Mouse (Mus musculus) hindbrain, embryonic 11.5 days (tissue): ENCODE data around the gene Zdhhc7. TPM values are rescaled to one million over a fixed set of nuclear protein-coding genes. Genes with fewer than 3 reads are reported as not detected.
A peak's percentile ranks its signal among the peaks of the same experiment; 100 is the strongest.

Source experiments
- ATAC-seq: fragments of 200-750 bp; cut with Nextera tagmentation; 2 replicates; pipeline ENCODE4 v1.8.0; 2017; ENCODE audit warnings: mild to moderate bottlenecking, moderate TSS enrichment, moderate library complexity; ENCODE audit not compliant: low FRiP score
- DNase-seq: peaks from one replicate; pipeline ENCODE4 v3.0.0-alpha.2; 2015; ENCODE audit warnings: low spot score
- H3K27ac ChIP-seq: fragments of 300-500 bp; sonication (generic); 2 replicates; pipeline ENCODE4 v1.5.1; 2014; ENCODE audit warnings: mild to moderate bottlenecking, low read depth, low read length
- H3K27me3 ChIP-seq: fragments of 300-500 bp; sonication (generic); 2 replicates; pipeline ENCODE4 v1.6.1; 2014; ENCODE audit warnings: mild to moderate bottlenecking, low read length, moderate library complexity, mixed read lengths; ENCODE audit not compliant: control insufficient read depth, insufficient read depth
- H3K36me3 ChIP-seq: fragments of 300-500 bp; sonication (generic); 2 replicates; pipeline ENCODE4 v1.6.1; 2014; ENCODE audit warnings: mild to moderate bottlenecking, low read length, moderate library complexity, mixed read lengths; ENCODE audit not compliant: control insufficient read depth, insufficient read depth
- H3K4me1 ChIP-seq: fragments of 300-500 bp; sonication (generic); replicated peaks from 2 replicates; pipeline ENCODE4 v1.6.1; 2014; ENCODE audit warnings: low read length, mixed read lengths; ENCODE audit not compliant: control insufficient read depth, insufficient read depth
- H3K4me2 ChIP-seq: fragments of 300-500 bp; sonication (generic); replicated peaks from 2 replicates; pipeline ENCODE4 v1.6.1; 2014; ENCODE audit warnings: mild to moderate bottlenecking, low read depth, low read length
- H3K4me3 ChIP-seq: fragments of 300-500 bp; sonication (generic); 2 replicates; pipeline ENCODE4 v1.5.1; 2014; ENCODE audit warnings: low read depth, low read length
- H3K9ac ChIP-seq: fragments of 300-500 bp; sonication (generic); 2 replicates; pipeline ENCODE4 v1.6.1; 2014; ENCODE audit warnings: low read depth, low read length
- H3K9me3 ChIP-seq: fragments of 300-500 bp; sonication (generic); 2 replicates; pipeline ENCODE4 v1.6.1; 2016; ENCODE audit warnings: low read length; ENCODE audit not compliant: control insufficient read depth
- WGBS: fragments of 180-500 bp; shearing (Covaris S2); extraction: QIAGEN DNeasy Blood & Tissue Kit; methylation state at CpG from one replicate; pipeline ENCODE4 v1.1.7; 2014; 5-methylcytosine and 5-hydroxymethylcytosine counted together
- polyA plus RNA-seq: library from polyadenylated mRNA; unstranded; fragments of >200 nt; fragmentation: Nextera tagmentation; extraction: Ambion mirVana; gene quantifications from 2 replicates; pipeline ENCODE4 v1.2.1, GENCODE M21; 2014

Zdhhc7 gene
- polyA plus RNA-seq, 1 experiment from 2014 or later, result 25.2 TPM

- peaks cover 5% of the 10 kb centered on the region for H3K36me3 ChIP-seq
- no peaks in the 10 kb centered on the region for H3K9me3 ChIP-seq
- 85% methylated on average over 7 of the region's 7 CpGs for WGBS
- no peaks in the 10 kb centered on the region for H3K4me1 ChIP-seq
- no peak overlapping the region for H3K4me2 ChIP-seq
- DNase-seq (no peak), ATAC-seq (no peak)
- no peak overlapping the region for H3K4me3 ChIP-seq
- H3K27me3 ChIP-seq, result no peaks in the 10 kb centered on the region
- no peak overlapping the region for H3K27ac ChIP-seq
- no peak overlapping the region for H3K9ac ChIP-seq
Measured at GRCm38 (mm10) chr8:120089511-120089910, 11.8 kb downstream of the Zdhhc7 start.

GRCm38 (mm10) chr8:120084783-120085182, 16.5 kb downstream of the Zdhhc7 start:
- no peak overlapping the region for H3K27ac ChIP-seq
- H3K9me3 ChIP-seq, result no peaks in the 10 kb centered on the region
- no peaks in the 10 kb centered on the region for H3K4me1 ChIP-seq
- no peaks in the 10 kb centered on the region for H3K27me3 ChIP-seq
- H3K4me3 ChIP-seq, result no peak overlapping the region
- 94% methylated on average over 8 of the region's 8 CpGs for WGBS
- no peak overlapping the region for H3K9ac ChIP-seq
- no peak for DNase-seq
- H3K36me3 ChIP-seq, result peaks cover 15% of the 10 kb centered on the region
- no peak for ATAC-seq
- H3K4me2 ChIP-seq, result no peak overlapping the region

DNA sequence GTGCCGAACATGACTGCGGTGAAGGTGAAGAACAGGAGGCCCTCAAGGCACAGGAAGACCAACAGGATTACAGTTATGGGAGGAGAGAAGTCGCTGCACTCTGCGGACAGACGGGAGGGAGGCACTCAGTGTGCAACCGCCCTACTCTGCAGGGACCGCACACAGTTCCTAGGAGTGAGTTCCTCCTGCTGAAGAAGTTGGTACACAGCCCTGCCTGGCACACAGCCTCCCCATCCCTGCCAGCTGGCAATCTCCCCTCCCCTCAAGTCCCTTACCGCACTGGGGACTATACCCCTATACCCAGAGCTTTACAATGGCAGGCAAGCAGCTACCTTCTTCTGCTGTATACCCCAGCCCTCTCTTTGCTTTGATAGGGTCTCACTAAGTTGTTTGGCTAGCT, 18.0 kb downstream of the Zdhhc7 start:
- Histone ChIP-seq H3K27me3 (no peaks in the 10 kb centered on the region), H3K9ac (no peak overlapping the region), H3K36me3 (peaks cover 15% of the 10 kb centered on the region), H3K4me2 (no peak overlapping the region), H3K4me3 (no peak overlapping the region), H3K27ac (no peak overlapping the region), H3K4me1 (no peaks in the 10 kb centered on the region), H3K9me3 (no peaks in the 10 kb centered on the region)
- DNase-seq (no peak), ATAC-seq (no peak)
- WGBS, result 97% methylated on average over 8 of the region's 8 CpGs

- Histone ChIP-seq H3K9me3 (no peaks in the 10 kb centered on the region), H3K4me1 (no peaks in the 10 kb centered on the region), H3K4me3 (no peak overlapping the region), H3K27me3 (no peaks in the 10 kb centered on the region), H3K36me3 (peaks cover 10% of the 10 kb centered on the region; the same call in 1 of the 2 replicates), H3K9ac (no peak overlapping the region), H3K4me2 (no peak overlapping the region), H3K27ac (no peak overlapping the region)
- ATAC-seq (no peak), DNase-seq (no peak)
- whole genome bisulfite sequencing, result 62% methylated on average over 5 of the region's 5 CpGs
Measured at GRCm38 (mm10) chr8:120079361-120079760, 21.9 kb downstream of the Zdhhc7 start.

- H3K4me3 ChIP-seq, result no peak overlapping the region
- no peak overlapping the region for H3K4me2 ChIP-seq
- no peaks in the 10 kb centered on the region for H3K4me1 ChIP-seq
- H3K27me3 ChIP-seq, result no peaks in the 10 kb centered on the region
- ATAC-seq (no peak), DNase-seq (peak; percentile 89)
- peaks cover 9% of the 10 kb centered on the region; the same call in 1 of the 2 replicates for H3K36me3 ChIP-seq
- WGBS, result 19% methylated on average over 10 of the region's 10 CpGs
- no peak overlapping the region for H3K27ac ChIP-seq
- no peak overlapping the region for H3K9ac ChIP-seq
- H3K9me3 ChIP-seq, result no peaks in the 10 kb centered on the region
Measured at GRCm38 (mm10) chr8:120078080-120078479, 23.2 kb downstream of the Zdhhc7 start.

- no peaks in the 10 kb centered on the region for H3K9me3 ChIP-seq
- no peak overlapping the region for H3K9ac ChIP-seq
- ATAC-seq (no peak), DNase-seq (no peak)
- H3K4me1 ChIP-seq, result no peaks in the 10 kb centered on the region
- no peak overlapping the region for H3K4me2 ChIP-seq
- no peak overlapping the region for H3K27ac ChIP-seq
- no peak overlapping the region for H3K4me3 ChIP-seq
- no peaks in the 10 kb centered on the region for H3K36me3 ChIP-seq
- WGBS, result 58% methylated on average over 6 of the region's 6 CpGs
- no peaks in the 10 kb centered on the region for H3K27me3 ChIP-seq
Measured at GRCm38 (mm10) chr8:120075347-120075746, 25.9 kb downstream of the Zdhhc7 start.

GRCm38 (mm10) chr8:120074516-120074915, 26.8 kb downstream of the Zdhhc7 start:
- H3K4me2 ChIP-seq, result no peak overlapping the region
- no peaks in the 10 kb centered on the region for H3K36me3 ChIP-seq
- no peak for DNase-seq
- WGBS, result 80% methylated on average over 6 of the region's 6 CpGs
- H3K27me3 ChIP-seq, result no peaks in the 10 kb centered on the region
- no peaks in the 10 kb centered on the region for H3K4me1 ChIP-seq
- no peaks in the 10 kb centered on the region for H3K9me3 ChIP-seq
- no peak overlapping the region for H3K27ac ChIP-seq
- no peak for ATAC-seq
- H3K4me3 ChIP-seq, result no peak overlapping the region
- H3K9ac ChIP-seq, result no peak overlapping the region

DNA sequence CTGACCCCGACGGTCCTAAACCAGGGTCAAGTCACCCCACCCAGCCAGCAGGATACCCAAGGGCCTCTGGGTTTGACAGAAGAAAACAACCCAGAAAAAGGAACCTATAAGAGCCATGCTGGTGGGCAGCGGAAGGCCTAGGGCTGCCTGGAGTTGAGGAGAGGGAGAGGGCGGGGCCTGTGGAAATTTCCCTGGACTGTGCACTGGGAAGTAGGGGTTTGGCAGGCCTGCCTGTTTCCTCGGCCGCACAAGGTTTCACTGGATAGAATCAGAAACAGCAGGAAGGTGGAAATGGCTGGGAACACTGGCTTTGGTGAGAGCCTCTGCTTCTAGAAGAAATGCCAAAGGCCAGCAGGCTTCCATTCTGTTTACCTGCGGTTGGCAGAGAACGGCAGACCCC, 28.5 kb downstream of the Zdhhc7 start:
- no peak overlapping the region for H3K27ac ChIP-seq
- no peaks in the 10 kb centered on the region for H3K4me1 ChIP-seq
- ATAC-seq (no peak), DNase-seq (no peak)
- no peaks in the 10 kb centered on the region for H3K36me3 ChIP-seq
- no peak overlapping the region for H3K9ac ChIP-seq
- H3K4me3 ChIP-seq, result no peak overlapping the region
- H3K27me3 ChIP-seq, result no peaks in the 10 kb centered on the region
- no peaks in the 10 kb centered on the region for H3K9me3 ChIP-seq
- no peak overlapping the region for H3K4me2 ChIP-seq
- 83% methylated on average over 8 of the region's 8 CpGs for WGBS

GRCm38 (mm10) chr8:120072259-120072658, 29.0 kb downstream of the Zdhhc7 start:
- DNase-seq, result no peak
- WGBS, result 62% methylated on average over 9 of the region's 9 CpGs

More at GRCm38 (mm10) chr8:120072259-120072658, 29.0 kb downstream of the Zdhhc7 start:
- Histone ChIP-seq H3K9ac (no peak overlapping the region), H3K4me2 (no peak overlapping the region), H3K4me3 (no peak overlapping the region), H3K27ac (no peak overlapping the region), H3K36me3 (no peaks in the 10 kb centered on the region), H3K27me3 (no peaks in the 10 kb centered on the region), H3K9me3 (no peaks in the 10 kb centered on the region), H3K4me1 (no peaks in the 10 kb centered on the region)
- ATAC-seq, result no peak
